ENCODE assay signal across 8 mouse cellular contexts in genomic region chr2:117123701-117124100, GRCm38 (mm10). TPM values are rescaled to one million over a fixed set of nuclear protein-coding genes. Genes with fewer than 3 reads are reported as not detected.
DNase-seq lines count a peak whose midpoint lies in the region; ATAC-seq and TF ChIP-seq lines count a peak whose summit lies in the region.

No protein-coding gene starts in this region.

- peak overlapping the region; percentile 30 for H3K4me2 ChIP-seq in neural tube, embryonic 11.5 days (ENCODE audit: low read depth)
- peak overlapping the region; percentile 40 for H3K4me2 ChIP-seq in liver, embryonic 12.5 days

- 19% methylated on average over 3 of the region's 3 CpGs for WGBS in cerebellum, adult 2 months
- 51% methylated on average over 3 of the region's 3 CpGs for WGBS in neural tube, embryonic 11.5 days
- WGBS in liver, embryonic 12.5 days (ENCODE audit: insufficient replicate concordance) = 42% methylated on average over 3 of the region's 3 CpGs

- TF ChIP-seq CTCF in cerebellum, adult 2 months (IDR thresholded peaks at IDR 0.05; ENCODE audit: borderline replicate concordance, insufficient read depth, low read depth, low read length) = no peak

- no peak for ATAC-seq in neural tube, embryonic 11.5 days (ENCODE audit: insufficient read depth, low FRiP score, low TSS enrichment)
- no peak for ATAC-seq in liver, embryonic 12.5 days

- H3K27me3 ChIP-seq in cerebellum, adult 2 months (ENCODE audit: control insufficient read depth, insufficient read depth, low read length) = no peaks in the 10 kb centered on the region
- H3K27me3 ChIP-seq in neural tube, embryonic 11.5 days (ENCODE audit: control insufficient read depth, insufficient read depth, low read length) = no peaks in the 10 kb centered on the region
- peaks cover 8% of the 10 kb centered on the region for H3K27me3 ChIP-seq in liver, embryonic 12.5 days (replicated peaks)

- H3K4me1 ChIP-seq in cerebellum, adult 2 months (ENCODE audit: control insufficient read depth, insufficient read depth, low read length) = no peaks in the 10 kb centered on the region; the same call in 1 of the 2 replicates
- peaks cover 8% of the 10 kb centered on the region for H3K4me1 ChIP-seq in neural tube, embryonic 11.5 days (ENCODE audit: control insufficient read depth, insufficient read depth, low read length)
- H3K4me1 ChIP-seq in liver, embryonic 12.5 days = peaks cover 33% of the 10 kb centered on the region

- no peak overlapping the region for H3K27ac ChIP-seq in cerebellum, adult 2 months (ENCODE audit: insufficient read depth, low read length)
- no peak overlapping the region for H3K27ac ChIP-seq in neural tube, embryonic 11.5 days (ENCODE audit: low read depth, low read length)
- no peak overlapping the region for H3K27ac ChIP-seq in liver, embryonic 12.5 days

- no peak overlapping the region for H3K9ac ChIP-seq in neural tube, embryonic 11.5 days (ENCODE audit: low read length)
- no peak overlapping the region for H3K9ac ChIP-seq in liver, embryonic 12.5 days

- TF ChIP-seq POLR2A in cerebellum, adult 2 months (IDR thresholded peaks at IDR 0.05; ENCODE audit: borderline replicate concordance, insufficient read depth, low read length) = no peak

- H3K36me3 ChIP-seq in neural tube, embryonic 11.5 days (ENCODE audit: control insufficient read depth, insufficient read depth, low read length) = no peaks in the 10 kb centered on the region
- no peaks in the 10 kb centered on the region for H3K36me3 ChIP-seq in liver, embryonic 12.5 days

- DNase-seq in cerebellum, adult 2 months = no peak
- no peak for DNase-seq in cerebellum, postnatal 4 days (ENCODE audit: low spot score in 2 of 2)
- no peak for DNase-seq in neural tube, embryonic 11.5 days (ENCODE audit: low spot score)
- DNase-seq in neural tube, embryonic 10.5 days (ENCODE audit: extremely low spot score, low spot score) = no peak
- no peak for DNase-seq in right cerebral cortex, adult 18-20 months
- DNase-seq in urinary bladder, postnatal 25 days (ENCODE audit: low spot score) = no peak
- DNase-seq in kidney, postnatal 10 days = no peak

- H3K4me3 ChIP-seq in cerebellum, adult 2 months (replicated peaks; ENCODE audit: insufficient read depth, low read depth, low read length) = peak overlapping the region; percentile 78
- no peak overlapping the region for H3K4me3 ChIP-seq in neural tube, embryonic 11.5 days (ENCODE audit: low read depth, low read length)
- H3K4me3 ChIP-seq in liver, embryonic 12.5 days = no peak overlapping the region

- no peaks in the 10 kb centered on the region for H3K9me3 ChIP-seq in neural tube, embryonic 11.5 days (ENCODE audit: control insufficient read depth, low read length)
- H3K9me3 ChIP-seq in liver, embryonic 12.5 days (replicated peaks) = no peaks in the 10 kb centered on the region

RNA-seq across cellular contexts. Expression of gene Spred1, which starts 2.5 kb away (rescaled TPM):
- 32.1 and 33.9 TPM in 2 replicates for polyA plus RNA-seq in cerebellum, adult 2 months (2012; rRNA removed)
- 23.4 and 23.5 TPM in 2 replicates for polyA plus RNA-seq in neural tube, embryonic 11.5 days (2014; fragmentation: Nextera tagmentation; extraction: Ambion mirVana)
- polyA plus RNA-seq in liver, embryonic 12.5 days (2016; fragmentation: Nextera tagmentation; extraction: Ambion mirVana) = 6.4 and 6.9 TPM in 2 replicates
